Mouse (Mus musculus): ENCODE measurements around the gene Cyp39a1. TPM values are rescaled to one million over a fixed set of nuclear protein-coding genes. Genes with fewer than 3 reads are reported as not detected.

The Cyp39a1 gene
- polyA plus RNA-seq, 1 experiment from 2014 or later, result 36.0 TPM

Other genes starting within 250 kb of the Cyp39a1 start
- gene Mep1a, start 164.6 kb upstream of the Cyp39a1 start, polyA plus RNA-seq (2016; fragmentation: Nextera tagmentation; extraction: Ambion mirVana), result not detected in 2 replicates
- 0.23 and 0.26 TPM in 2 replicates for gene Ankrd66, start 123.8 kb upstream of the Cyp39a1 start, polyA plus RNA-seq (2016; fragmentation: Nextera tagmentation; extraction: Ambion mirVana)
- 3.8 and 4.2 TPM in 2 replicates for gene Pla2g7, start 99.3 kb upstream of the Cyp39a1 start, polyA plus RNA-seq (2016; fragmentation: Nextera tagmentation; extraction: Ambion mirVana)
- gene Tdrd6, start 37.1 kb upstream of the Cyp39a1 start, polyA plus RNA-seq (2016; fragmentation: Nextera tagmentation; extraction: Ambion mirVana), result 0.02 TPM in 2 replicates
- 35.5 and 48.3 TPM in 2 replicates for gene Slc25a27, start 211 bp upstream of the Cyp39a1 start, polyA plus RNA-seq (2016; fragmentation: Nextera tagmentation; extraction: Ambion mirVana)
- 5.6 and 10.9 TPM in 2 replicates for gene Rcan2, start 133.9 kb downstream of the Cyp39a1 start, polyA plus RNA-seq (2016; fragmentation: Nextera tagmentation; extraction: Ambion mirVana)

Measured in midbrain, embryonic 10.5 days (tissue).